Mouse (Mus musculus) lung, adult 18-20 months (tissue): Measurements from ENCODE around the gene Gsg1l.

Source experiments
- DNase-seq, 2 experiments: peaks; one replicate each; pipeline ENCODE4 v3.0.0; 2022; ENCODE audit warnings: mixed read lengths in 2 of 2

Gene Gsg1l

GRCm38 (mm10) chr7:126031598-126032364 lies 50.4 kb downstream of the Gsg1l start:
- no peak for DNase-seq

- DNase-seq, result no peak
These were observed 54.8 kb downstream of the Gsg1l start for GRCm38 (mm10) chr7:126027410-126027809.

GRCm38 (mm10) chr7:126026600-126026999 lies 55.6 kb downstream of the Gsg1l start:
- no peak for DNase-seq

GRCm38 (mm10) chr7:126019966-126020365 lies 62.2 kb downstream of the Gsg1l start:
- DNase-seq, result no peak

GRCm38 (mm10) chr7:126019321-126019720 lies 62.9 kb downstream of the Gsg1l start:
- DNase-seq, result no peak

GRCm38 (mm10) chr7:126017455-126017854 lies 64.8 kb downstream of the Gsg1l start:
- DNase-seq, result no peak

- DNase-seq, result no peak
These were observed 69.7 kb downstream of the Gsg1l start for GRCm38 (mm10) chr7:126012325-126013021.

GRCm38 (mm10) chr7:126008789-126009148 lies 73.4 kb downstream of the Gsg1l start:
- DNase-seq, result no peak

- no peak for DNase-seq
These were observed 73.9 kb downstream of the Gsg1l start for GRCm38 (mm10) chr7:126008139-126008788.

GRCm38 (mm10) chr7:126007132-126007910 lies 74.9 kb downstream of the Gsg1l start:
- DNase-seq, result no peak

- DNase-seq, result no peak
These were observed 76.9 kb downstream of the Gsg1l start for GRCm38 (mm10) chr7:126005274-126005673.

GRCm38 (mm10) chr7:126001683-126002082 lies 80.5 kb downstream of the Gsg1l start:
- DNase-seq, result no peak

- DNase-seq, result no peak
These were observed 82.3 kb downstream of the Gsg1l start for GRCm38 (mm10) chr7:125999921-126000320.

GRCm38 (mm10) chr7:125996151-125996550 lies 86.1 kb downstream of the Gsg1l start:
- no peak for DNase-seq

GRCm38 (mm10) chr7:125992356-125992891 lies 89.8 kb downstream of the Gsg1l start:
- DNase-seq, result no peak

GRCm38 (mm10) chr7:125991846-125992245 lies 90.4 kb downstream of the Gsg1l start:
- no peak for DNase-seq

GRCm38 (mm10) chr7:125989969-125990368 lies 92.2 kb downstream of the Gsg1l start:
- DNase-seq, result no peak

GRCm38 (mm10) chr7:125989489-125989888 lies 92.7 kb downstream of the Gsg1l start:
- DNase-seq, result no peak

- no peak for DNase-seq
These were observed 93.9 kb downstream of the Gsg1l start for GRCm38 (mm10) chr7:125988326-125988725.

- no peak for DNase-seq
These were observed 95.1 kb downstream of the Gsg1l start for GRCm38 (mm10) chr7:125987117-125987516.

GRCm38 (mm10) chr7:125985565-125985964 lies 96.6 kb downstream of the Gsg1l start:
- no peak for DNase-seq
